Mouse (Mus musculus) embryonic fibroblast, embryonic 13.5 days (primary cell): Measurements from ENCODE around the gene Zbtb26.

Experiments used
- CTCF ChIP-seq: IDR thresholded peaks from 2 replicates; pipeline ENCODE4 v1.5.1; 2011; ENCODE audit warnings: mild to moderate bottlenecking, control low read depth, low read length, moderate library complexity, borderline replicate concordance; ENCODE audit not compliant: insufficient read depth
- POLR2A ChIP-seq: IDR thresholded peaks from 2 replicates; pipeline ENCODE4 v1.6.1; 2011; ENCODE audit warnings: low read depth, mild to moderate bottlenecking, control low read depth, low read length, moderate library complexity

- TF ChIP-seq CTCF (no peak), POLR2A (no peak)
These were observed 47.4 kb downstream of the Zbtb26 start for GRCm38 (mm10) chr2:37395539-37395938.
